Mouse (Mus musculus) central nervous system, embryonic 14 days (tissue): Measurements from ENCODE around the gene Klri1. TPM values are rescaled to one million over a fixed set of nuclear protein-coding genes. Genes with fewer than 3 reads are reported as not detected.

Experiments used
- polyA plus RNA-seq: library from polyadenylated mRNA; depleted of rRNA; stranded (reverse); fragments of >200 nt; gene quantifications from 2 replicates; pipeline ENCODE4 v1.2.3, GENCODE M21; 2012; rRNA removed

Klri1 gene
- polyA plus RNA-seq = 0.06 TPM in 1 of 2 replicates, not detected in the other

GRCm38 (mm10) chr6:129717032-129717431, at the start of gene Klri1:
TSS of gene Klri1 (minus strand) at chr6:129717132.

GRCm38 (mm10) chr6:129740069-129740721, 23.3 kb upstream of the Klri1 start, which contains the start of gene Klri2:
TSS of gene Klri2 (minus strand) at chr6:129740484.

GRCm38 (mm10) chr6:129678873-129679272, 38.1 kb downstream of the Klri1 start, which contains the start of gene Klrc1:
TSS of gene Klrc1 (minus strand) at chr6:129678973.

GRCm38 (mm10) chr6:129660589-129660988, 56.3 kb downstream of the Klri1 start, which contains the start of gene Klrc2:
TSS of gene Klrc2 (minus strand) at chr6:129660689.

Other genes with a start within 250 kb of the Klri1 start
- gene Olr1, start 210.0 kb downstream of the Klri1 start, polyA plus RNA-seq = 0.05 and 0.06 TPM in 2 replicates
- 0.03 TPM in 1 of 2 replicates, not detected in the other for gene Tmem52b, start 204.6 kb downstream of the Klri1 start, polyA plus RNA-seq
- gene Gabarapl1, start 184.0 kb downstream of the Klri1 start, polyA plus RNA-seq = 147 and 162 TPM in 2 replicates
- gene Klre1, start 139.2 kb downstream of the Klri1 start, polyA plus RNA-seq = 0.06 and 0.15 TPM in 2 replicates
- gene Klrd1, start 125.3 kb downstream of the Klri1 start, polyA plus RNA-seq = 0.23 TPM in 1 of 2 replicates, not detected in the other
- gene Klrk1, start 93.3 kb downstream of the Klri1 start, polyA plus RNA-seq = 0.15 and 0.29 TPM in 2 replicates
- not detected in 2 replicates for gene Klrc3, start 73.8 kb downstream of the Klri1 start, polyA plus RNA-seq
- not detected in 2 replicates for gene Klrc2, start 56.4 kb downstream of the Klri1 start, polyA plus RNA-seq
- gene Klrc1, start 38.2 kb downstream of the Klri1 start, polyA plus RNA-seq = not detected in 2 replicates
- gene Klri2, start 23.4 kb upstream of the Klri1 start, polyA plus RNA-seq = 0.01 TPM in 1 of 2 replicates, not detected in the other
- not detected in 2 replicates for gene Gm156, start 67.1 kb upstream of the Klri1 start, polyA plus RNA-seq
- not detected in 2 replicates for gene Gm17631, start 145.5 kb upstream of the Klri1 start, polyA plus RNA-seq
- not detected in 2 replicates for gene Klra17, start 159.5 kb upstream of the Klri1 start, polyA plus RNA-seq
- not detected in 2 replicates for gene Klra5, start 200.5 kb upstream of the Klri1 start, polyA plus RNA-seq